Mouse (Mus musculus) hematopoietic stem cell, adult 5-6 weeks (primary cell): ENCODE results near the gene Stard3nl. TPM values are rescaled to one million over a fixed set of nuclear protein-coding genes. Genes with fewer than 3 reads are reported as not detected.

Experiments used
- ATAC-seq, 2 experiments: fragments of 125-278 bp in 1 of 2; replicated peaks in 1 of 2; 2 replicates each; pipeline ENCODE4 v1.8.0; 2016 to 2017; ENCODE audit warnings: inconsistent platforms in 2 of 2, mild to moderate bottlenecking in 2 of 2, moderate number of reproducible peaks in 2 of 2, low read depth in 1 of 2, moderate TSS enrichment in 1 of 2; ENCODE audit not compliant: low FRiP score in 2 of 2, poor library complexity in 2 of 2, severe bottlenecking in 2 of 2, insufficient read depth in 1 of 2, low TSS enrichment in 1 of 2
- total RNA-seq: library from RNA; stranded (forward); fragments of 172-1452, 232-1000 nt; gene quantifications from 2 replicates; pipeline ENCODE4 v1.2.3, GENCODE M21; 2017

The Stard3nl gene
- total RNA-seq, 1 experiment from 2014 or later, result 23.4 TPM

DNA sequence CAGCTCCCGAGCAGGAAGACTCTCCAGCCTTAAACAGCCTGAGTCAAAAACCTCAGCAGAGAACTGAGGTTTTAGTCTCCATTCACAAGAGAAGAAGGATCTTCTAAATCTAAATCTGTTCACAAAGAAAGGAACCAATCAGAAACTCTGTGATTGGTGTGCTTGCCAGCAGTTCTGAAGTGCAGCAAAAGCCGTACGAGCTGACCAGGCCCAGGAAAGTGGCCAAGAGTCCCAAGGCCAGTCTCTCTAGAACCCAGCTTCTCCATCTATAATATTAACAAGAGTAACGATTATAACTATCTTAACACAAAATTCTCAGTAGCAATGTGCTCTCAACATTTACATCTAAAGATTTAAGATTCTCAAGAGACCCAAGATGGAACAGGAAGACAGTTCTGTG lies 4.0 kb downstream of the Stard3nl start:
- ATAC-seq, result no peak

DNA sequence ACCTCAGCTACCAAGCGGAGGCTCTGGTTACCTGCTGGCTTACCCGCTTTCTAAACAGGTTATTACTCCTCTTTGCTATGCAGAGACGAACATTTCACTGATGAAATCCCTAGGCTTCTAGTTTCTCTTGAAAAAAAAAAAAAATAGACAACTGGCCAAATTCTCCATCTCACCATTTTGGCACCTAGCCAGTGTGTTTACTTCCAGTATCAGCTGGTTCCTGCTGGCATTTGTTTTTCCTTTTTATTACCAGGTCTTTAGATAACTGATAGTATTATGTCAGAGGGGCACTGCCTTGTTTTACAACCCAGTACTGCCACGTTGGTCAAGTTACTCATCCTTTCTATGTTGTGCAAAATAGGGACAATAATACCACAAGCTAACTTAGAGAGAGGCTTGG lies 5.3 kb downstream of the Stard3nl start:
- ATAC-seq, result no peak

DNA sequence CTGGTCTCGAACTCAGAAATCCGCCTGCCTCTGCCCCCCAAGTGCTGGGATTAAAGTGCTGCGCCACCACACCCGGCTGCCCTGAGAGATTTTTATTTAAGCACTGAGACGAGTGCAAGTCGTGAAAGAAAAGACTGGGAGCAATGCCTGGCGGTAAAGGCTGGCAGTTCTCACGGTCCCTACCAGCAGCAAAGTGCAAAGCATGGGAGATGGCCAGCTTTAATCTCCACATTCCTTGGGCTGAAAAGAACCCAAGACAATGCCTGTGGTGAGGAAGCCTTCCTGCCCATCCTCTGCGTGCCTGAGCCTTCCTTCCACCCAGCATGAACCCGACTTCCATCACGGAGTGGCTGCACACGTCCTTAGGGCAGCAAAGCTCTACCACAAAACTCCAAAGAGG lies 5.7 kb downstream of the Stard3nl start:
- ATAC-seq, result no peak

DNA sequence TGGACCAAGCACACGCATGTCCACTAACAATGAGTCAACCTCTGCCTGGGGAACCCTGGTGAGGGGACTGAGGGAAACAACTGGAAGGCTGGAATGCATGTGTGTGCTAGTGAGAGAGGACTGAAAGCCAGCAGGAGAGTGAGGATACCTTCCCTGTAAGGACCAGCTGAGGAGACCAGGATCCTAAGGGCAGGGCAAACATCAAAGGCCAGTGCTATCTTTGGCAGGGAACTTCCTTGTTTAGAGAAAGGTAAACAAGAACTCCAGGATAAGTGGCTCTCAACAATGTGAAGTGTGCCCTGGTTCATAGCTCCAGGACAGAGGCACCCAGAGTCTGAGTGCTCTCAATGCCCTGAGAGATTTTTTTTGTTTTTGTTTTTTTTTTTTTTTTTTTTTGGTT lies 6.2 kb downstream of the Stard3nl start:
- ATAC-seq, result no peak

DNA sequence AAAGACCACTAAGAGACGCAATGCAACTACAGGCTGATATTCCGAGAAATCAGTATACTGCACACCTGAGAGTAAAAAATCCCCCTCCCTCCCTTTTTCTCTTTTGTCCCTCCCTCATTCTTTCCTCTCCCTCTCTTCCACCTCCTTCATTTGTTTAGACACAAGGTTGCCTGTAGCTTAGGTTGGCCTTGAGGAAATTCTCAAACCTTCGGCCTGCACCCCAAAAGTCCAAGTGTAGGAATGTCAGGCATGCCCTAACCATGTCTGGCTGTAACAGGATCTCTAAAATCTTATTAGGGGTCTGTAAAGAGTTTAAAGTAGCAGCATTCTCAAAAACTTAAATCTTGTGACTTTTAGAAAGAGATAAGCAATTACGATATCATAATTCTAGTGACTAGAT lies 10.4 kb downstream of the Stard3nl start:
- no peak for ATAC-seq

DNA sequence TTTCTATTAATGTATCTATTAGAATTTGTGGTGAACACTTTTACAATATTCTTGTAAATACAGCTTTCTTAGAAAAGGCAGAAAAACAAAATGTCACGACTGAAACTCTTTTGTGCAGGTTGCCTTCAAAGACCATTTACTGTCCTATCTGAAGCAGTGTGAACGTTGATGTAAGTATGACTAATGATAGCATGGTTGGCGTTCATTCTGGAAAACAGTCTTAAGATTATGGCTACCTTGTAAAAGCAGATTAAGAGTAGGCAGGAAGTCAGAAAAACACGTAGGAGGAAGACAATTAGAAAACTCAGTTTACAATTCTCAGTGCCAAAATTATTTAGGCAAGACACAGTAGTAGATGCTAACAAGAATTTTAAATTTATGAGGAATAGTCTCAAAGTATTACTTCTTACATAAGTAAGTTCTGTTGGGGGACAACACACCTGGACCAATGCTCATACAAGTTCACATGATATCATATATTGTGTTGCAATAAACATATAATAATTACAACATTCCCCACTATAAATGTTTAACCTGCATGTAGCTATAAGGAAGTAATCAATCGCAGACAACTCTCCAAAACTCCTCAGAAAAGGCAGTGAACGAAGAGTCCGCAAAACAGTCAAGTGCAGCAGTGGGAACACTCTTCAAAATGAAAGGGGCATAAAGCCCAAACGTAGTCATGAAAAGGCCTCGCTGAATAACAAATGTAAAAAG lies 14.3 kb downstream of the Stard3nl start:
- no peak for ATAC-seq

DNA sequence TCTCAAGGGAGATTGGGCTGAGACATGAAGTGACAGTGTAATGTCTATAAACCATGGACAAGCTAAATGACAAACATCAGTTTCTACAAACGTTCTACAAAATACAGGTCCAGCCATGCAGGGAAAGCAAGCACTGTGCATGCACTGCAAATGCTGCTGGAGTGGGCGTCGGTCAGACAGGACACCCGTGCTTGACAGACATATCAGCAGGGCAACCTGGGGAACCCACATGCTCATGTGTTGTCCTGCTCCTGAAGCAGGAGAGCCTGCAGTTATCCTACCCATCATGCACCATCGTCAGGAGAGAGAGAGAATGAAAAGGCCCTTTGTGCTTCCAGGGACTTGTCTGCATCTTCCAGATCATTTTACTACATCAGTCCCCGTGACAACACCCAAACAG lies 16.3 kb downstream of the Stard3nl start:
- ATAC-seq, result no peak

DNA sequence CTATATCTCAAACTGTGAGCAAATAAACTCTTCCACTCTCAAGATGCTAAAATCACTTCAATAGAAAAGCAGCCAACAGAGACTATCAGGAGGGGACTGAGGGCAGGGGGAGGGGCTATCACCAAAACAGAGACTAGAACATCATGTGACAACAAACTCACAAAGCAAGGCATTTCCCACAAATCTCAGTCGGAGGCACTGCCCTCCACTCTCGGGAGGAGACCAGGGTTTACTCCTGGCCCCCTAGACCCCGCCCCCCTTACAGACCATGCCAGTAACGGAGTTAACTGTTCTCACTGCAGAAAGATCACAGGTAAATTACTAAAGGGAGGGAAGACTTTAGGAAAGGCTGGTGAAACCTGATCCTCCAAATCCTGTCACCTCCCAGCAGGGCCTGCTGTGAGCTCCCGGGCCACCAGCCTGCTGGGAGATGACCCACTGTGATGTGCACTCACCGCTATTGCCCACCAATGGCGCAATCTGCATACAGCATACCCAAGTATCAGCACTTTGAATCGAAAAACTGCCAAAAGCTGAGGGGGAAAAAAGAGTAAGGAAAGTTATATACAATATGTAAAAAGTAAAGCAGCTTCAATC lies 23.4 kb downstream of the Stard3nl start:
- no peak for ATAC-seq

DNA sequence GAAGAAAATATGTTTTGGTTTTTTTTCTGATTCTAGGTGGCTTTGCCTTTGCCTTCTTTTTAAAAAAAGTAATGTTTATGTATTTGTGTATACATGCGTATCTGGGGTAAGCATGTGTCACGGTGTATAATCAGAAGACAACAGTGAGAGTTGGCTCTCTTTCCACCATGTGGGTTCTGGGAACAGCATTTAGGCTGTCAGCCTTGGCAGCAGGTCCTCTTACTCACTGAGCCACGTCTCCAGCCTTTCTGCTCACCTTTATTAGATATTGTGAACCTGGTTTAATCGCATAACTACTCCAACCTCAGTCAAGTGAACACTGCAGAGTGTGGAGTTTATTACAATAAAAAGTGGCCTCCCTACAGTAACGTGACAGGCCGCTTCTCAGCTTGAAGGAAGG lies 26.8 kb downstream of the Stard3nl start:
- ATAC-seq, result no peak

DNA sequence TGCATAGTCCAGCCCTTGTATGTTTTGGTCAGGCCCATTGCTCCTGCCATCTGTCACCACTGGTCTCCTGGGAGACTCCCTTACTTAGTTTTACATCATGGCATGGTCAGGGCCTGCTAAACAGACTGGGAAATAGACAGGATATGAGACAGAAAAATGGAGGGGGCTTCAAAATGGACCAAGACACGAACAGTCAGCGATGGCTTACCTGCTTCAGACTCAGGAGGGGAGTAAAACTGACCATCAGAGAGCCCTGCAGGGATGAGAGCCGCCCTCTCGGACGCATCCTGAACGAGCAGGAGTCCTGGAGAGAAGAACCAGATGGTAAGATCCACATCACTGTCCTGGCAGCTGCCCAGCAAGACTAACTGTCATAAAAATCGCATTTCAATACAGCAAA lies 28.1 kb downstream of the Stard3nl start:
- ATAC-seq, result no peak

DNA sequence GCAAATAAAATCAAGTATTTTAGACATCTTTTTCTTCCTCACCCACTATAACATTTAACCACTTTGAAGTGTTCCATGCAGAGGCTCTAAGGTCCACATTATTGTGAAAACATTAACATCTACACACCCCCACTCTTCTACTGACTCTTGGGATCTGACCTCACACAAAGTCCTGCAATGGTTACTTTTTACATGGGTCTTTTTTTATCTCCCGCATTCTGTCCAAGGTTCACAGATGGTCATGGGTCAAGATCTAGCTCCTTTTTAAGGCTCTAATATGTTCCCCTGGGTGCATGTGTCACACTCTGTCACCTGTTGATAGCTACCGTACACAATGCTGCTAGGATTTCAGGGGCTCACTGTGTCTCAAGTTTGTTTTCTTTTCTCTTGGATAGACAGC lies 28.7 kb downstream of the Stard3nl start:
- no peak for ATAC-seq

DNA sequence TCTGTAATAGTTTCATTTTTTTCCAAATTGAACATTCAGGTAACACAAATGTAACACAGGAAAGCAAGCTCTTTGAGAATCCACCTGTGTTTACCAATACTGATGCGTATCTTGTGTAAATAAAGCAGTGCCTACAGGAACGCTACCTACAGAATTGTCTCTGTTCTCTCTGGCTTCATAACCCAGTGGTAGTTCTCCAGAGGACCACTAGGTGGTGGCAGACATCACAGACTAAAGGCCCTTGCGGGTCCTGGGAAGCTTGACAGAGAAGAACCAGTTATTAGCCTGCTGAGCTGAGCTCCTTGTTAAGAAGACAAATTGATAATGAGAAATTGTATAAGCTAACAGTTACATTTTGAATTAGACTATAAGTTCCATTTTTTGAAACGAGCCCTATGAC lies 30.0 kb downstream of the Stard3nl start:
- peak; percentile 87 to 88; a peak in 3 of 4 replicates for ATAC-seq

DNA sequence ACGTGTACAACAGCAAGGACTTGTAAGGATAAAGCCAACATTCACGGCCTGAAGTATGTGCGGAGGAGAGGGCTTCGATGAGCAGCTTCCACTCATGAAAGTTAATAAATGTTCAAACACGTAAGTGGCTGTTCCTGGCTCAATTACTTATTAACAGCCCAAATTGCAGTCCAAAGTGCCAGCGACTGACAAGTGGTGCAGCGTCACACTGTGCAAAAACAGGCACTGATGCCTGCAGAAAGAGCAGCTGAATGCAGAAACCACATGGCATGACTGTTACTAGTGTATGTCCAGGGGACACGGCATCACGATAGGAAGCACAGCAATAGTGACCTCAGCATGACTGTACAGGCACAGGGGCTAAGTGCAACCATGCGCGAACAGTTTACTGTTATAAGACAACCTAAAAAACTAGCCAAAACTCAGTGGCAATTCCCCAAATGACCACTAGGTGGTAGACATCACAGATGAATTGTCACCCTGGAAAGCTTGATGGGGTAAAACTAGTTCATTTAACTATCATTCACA lies 31.3 kb downstream of the Stard3nl start:
- ATAC-seq, result peak; percentile 44 to 54; a peak in 2 of 4 replicates

DNA sequence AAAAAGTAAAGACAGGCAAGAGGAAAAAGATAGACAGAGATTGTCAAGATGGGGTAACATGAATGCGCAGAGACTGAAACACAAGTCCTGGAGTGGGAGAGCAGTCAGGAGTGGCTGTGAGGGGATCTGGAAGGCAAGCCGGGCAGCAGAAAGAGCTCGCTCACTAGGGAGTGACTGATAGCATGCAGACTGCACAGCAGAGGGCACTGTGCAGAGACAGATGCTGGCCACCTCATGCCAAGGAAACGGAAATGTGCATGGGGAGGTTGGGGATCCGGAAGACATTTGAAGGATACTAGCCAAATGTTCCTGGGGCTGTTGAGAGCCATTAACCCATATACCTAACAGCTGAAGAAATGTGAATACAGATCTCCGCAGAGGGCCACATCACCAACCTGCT lies 33.2 kb downstream of the Stard3nl start:
- no peak for ATAC-seq

DNA sequence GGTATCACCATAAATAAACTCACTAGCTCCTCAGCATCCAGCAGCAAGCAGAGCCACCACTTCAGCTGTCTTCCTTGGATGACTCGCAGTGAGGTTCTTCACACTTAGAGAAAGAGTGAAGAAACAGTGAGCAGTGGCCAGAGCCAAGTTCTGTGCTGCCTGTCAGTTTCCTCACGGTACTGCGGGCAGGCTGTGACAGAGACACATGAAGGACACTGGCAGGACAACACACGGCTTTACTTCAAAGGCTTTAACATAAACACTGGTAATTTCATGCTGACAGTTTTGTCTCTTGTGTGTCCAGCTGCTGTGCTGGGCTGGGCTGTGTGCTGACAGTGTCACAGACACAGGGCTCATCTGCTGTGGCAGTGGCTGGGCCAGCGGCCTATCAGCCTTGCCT lies 37.6 kb downstream of the Stard3nl start:
- ATAC-seq, result no peak

DNA sequence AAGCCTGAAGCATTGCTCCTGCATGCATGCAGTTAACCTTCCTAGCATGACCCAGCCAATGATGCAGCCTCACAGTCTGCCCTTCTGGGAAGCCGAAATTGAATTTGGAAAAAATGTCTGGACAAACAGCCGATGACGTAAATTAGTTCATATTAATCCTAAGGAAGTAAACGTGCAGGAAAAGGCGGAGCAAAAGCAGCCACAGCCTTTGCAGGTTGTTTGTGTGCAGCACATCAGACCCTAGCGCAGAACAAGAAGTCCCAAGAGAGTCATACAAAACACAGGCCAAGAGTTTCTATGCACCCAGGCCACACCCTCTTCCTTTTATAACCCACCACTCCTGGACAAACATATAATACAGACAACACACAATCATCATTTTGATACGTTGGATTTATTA lies 38.3 kb downstream of the Stard3nl start:
- ATAC-seq, result no peak

DNA sequence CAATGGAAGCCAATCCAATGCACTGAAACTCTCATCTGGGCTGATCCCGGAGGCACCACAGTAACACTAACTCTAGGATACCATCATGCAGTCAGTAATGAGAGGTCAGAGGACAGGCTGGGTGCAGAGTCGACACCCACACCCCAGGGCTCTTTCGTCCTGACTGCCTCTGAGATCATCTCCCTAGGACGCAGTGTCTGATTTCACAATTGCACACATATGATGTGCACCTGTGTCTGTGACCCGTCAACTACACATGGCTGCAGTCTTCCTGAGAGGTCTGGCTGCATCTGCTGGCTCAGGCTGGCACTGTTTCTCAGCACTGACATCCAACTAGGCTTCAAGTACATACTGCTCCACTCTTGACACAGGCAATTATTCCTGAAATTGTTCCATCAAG lies 38.9 kb downstream of the Stard3nl start:
- ATAC-seq, result no peak

DNA sequence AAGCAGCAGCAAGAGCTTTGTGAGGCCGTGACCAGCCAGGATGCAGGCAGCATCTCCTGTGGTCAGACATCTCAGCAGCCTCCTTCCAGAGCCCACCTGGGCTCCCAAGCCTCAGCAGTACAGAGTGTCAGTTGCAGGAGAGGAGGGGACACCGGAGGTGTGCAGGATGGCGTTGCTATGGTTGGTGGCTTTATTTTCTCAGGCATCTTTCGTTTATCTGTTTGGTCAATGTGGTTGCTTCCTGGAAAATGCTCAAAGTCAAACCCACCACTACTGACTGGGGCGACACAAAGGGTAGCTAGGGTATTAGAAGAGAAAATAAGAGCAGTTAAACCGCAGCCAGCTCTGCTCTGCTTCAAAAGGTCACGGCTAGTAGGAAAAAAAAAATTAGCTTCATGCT lies 39.5 kb downstream of the Stard3nl start:
- peak; percentile 19 to 46; a peak in 1 of 4 replicates for ATAC-seq

DNA sequence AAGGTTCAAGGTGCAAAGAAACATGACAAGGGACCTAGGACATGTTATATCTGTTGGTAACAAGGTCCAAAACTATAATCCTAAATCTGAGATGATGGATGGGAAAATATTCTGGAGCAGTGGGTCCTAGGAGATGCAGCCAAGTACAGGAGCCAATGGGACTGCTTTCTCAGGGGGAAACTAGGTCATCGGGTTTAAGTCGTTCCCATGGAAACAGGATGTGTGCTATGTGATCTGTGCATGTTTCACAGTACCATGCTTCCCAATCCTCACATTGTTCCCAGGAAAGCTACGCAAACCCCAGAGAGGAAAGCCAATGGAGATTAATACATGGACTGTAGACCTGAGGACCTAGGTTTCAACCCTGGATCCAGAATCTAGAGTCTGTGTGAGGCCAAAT lies 42.8 kb downstream of the Stard3nl start:
- ATAC-seq, result no peak
